Mouse (Mus musculus): ENCODE measurements around the gene Gm6367. TPM values are rescaled to one million over a fixed set of nuclear protein-coding genes. Genes with fewer than 3 reads are reported as not detected.
"Not testable (repeated sequence)": the region's sequence is repeated elsewhere in the genome, so short reads cannot be mapped to it uniquely, and the experiment has no call there.

Gene Gm6367
- polyA plus RNA-seq (2015; fragmentation: Nextera tagmentation; extraction: Ambion mirVana), result not detected in 2 replicates

GRCm38 (mm10) chr5:94988326-94988725, at the start of gene Gm6367:
Gene Gm6367 (plus strand): TSS chr5:94988626.
- H3K4me3 ChIP-seq (replicated peaks); H3K36me3 ChIP-seq: not testable (repeated sequence)

More at GRCm38 (mm10) chr5:94988326-94988725, at the start of gene Gm6367:
- not testable (repeated sequence) for H3K27ac ChIP-seq (replicated peaks); H3K9me3 ChIP-seq (replicated peaks); H3K4me1 ChIP-seq; H3K9ac ChIP-seq (replicated peaks); ATAC-seq (ENCODE audit: low FRiP score); H3K27me3 ChIP-seq (replicated peaks); H3K4me2 ChIP-seq
- WGBS, result no CpG with 5 or more reads among the region's 2 CpGs

Other genes with a start within 250 kb of the Gm6367 start
- gene Gm3183, start 123.2 kb upstream of the Gm6367 start, polyA plus RNA-seq (2015; fragmentation: Nextera tagmentation; extraction: Ambion mirVana), result not detected in 2 replicates
- not detected in 2 replicates for gene Gm7942, start 118.3 kb downstream of the Gm6367 start, polyA plus RNA-seq (2015; fragmentation: Nextera tagmentation; extraction: Ambion mirVana)
- gene Gm16513, start 194.0 kb downstream of the Gm6367 start, polyA plus RNA-seq (2015; fragmentation: Nextera tagmentation; extraction: Ambion mirVana), result not detected in 2 replicates